Mouse (Mus musculus) E14TG2a.4 (cell line): ENCODE results near the gene Ryr1.

Source experiments
- H3K27me3 ChIP-seq: 2 replicates; pipeline ENCODE4 v1.6.1; 2014; ENCODE audit warnings: low read length, control low read depth; ENCODE audit not compliant: insufficient read depth
- H3K36me3 ChIP-seq: 2 replicates; pipeline ENCODE4 v1.6.1; 2014; ENCODE audit warnings: low read length, control low read depth; ENCODE audit not compliant: insufficient read depth
- H3K4me1 ChIP-seq: replicated peaks from 2 replicates; pipeline ENCODE4 v1.6.1; 2014; ENCODE audit warnings: low read depth, low read length, control low read depth
- H3K4me3 ChIP-seq: replicated peaks from 2 replicates; pipeline ENCODE4 v1.5.1; 2014; ENCODE audit warnings: mild to moderate bottlenecking, low read length
- H3K9me3 ChIP-seq: 2 replicates; pipeline ENCODE4 v1.6.1; 2014; ENCODE audit warnings: low read length, control low read depth
- CTCF ChIP-seq: conservative IDR thresholded peaks from 2 replicates; pipeline ENCODE4 v1.5.1; 2014; ENCODE audit warnings: low read length
- NANOG ChIP-seq: IDR thresholded peaks from 2 replicates; pipeline ENCODE4 v1.6.1; 2014; ENCODE audit warnings: borderline replicate concordance, low read length, mixed read lengths
- POU5F1 ChIP-seq: IDR thresholded peaks from 2 replicates; pipeline ENCODE4 v1.6.1; 2014; ENCODE audit warnings: low read length, borderline replicate concordance

Gene Ryr1

GRCm38 (mm10) chr7:29043016-29043673 lies 81.8 kb downstream of the Ryr1 start:
- Histone ChIP-seq H3K4me3 (no peak overlapping the region), H3K36me3 (no peaks in the 10 kb centered on the region), H3K27me3 (0 out of 2 replicates have a peak, but pooled peaks cover 2% of the 10 kb centered on the region), H3K4me1 (peaks cover 58% of the 10 kb centered on the region), H3K9me3 (peaks cover 1% of the 10 kb centered on the region)
- no peak for TF ChIP-seq NANOG
- no peak for TF ChIP-seq POU5F1
- TF ChIP-seq CTCF, result no peak

DNA sequence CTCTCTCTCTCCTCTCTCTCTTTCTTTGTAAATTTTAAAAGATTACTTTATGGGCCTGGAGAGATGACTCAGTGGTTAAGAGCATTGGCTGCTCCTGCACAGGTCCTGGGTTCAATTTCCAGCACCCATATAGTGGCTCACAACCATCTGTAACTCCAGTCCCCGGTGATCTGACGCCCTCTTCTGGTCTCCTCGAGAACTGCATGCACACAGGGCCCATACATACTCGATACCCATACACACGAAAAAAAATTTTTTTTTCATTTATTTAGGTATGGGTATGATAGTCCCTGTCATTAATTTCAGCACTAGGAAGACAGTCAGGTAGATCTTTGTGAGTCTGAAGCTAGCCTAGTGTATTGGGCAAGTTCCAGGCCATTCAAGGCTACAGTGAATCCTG lies 83.8 kb downstream of the Ryr1 start:
- Histone ChIP-seq H3K4me1 (peaks cover 48% of the 10 kb centered on the region), H3K4me3 (no peak overlapping the region), H3K36me3 (no peaks in the 10 kb centered on the region), H3K27me3 (0 out of 2 replicates have a peak, but pooled peaks cover 2% of the 10 kb centered on the region), H3K9me3 (no peaks in the 10 kb centered on the region)
- TF ChIP-seq NANOG (no peak), POU5F1 (no peak), CTCF (peak; percentile 69)

GRCm38 (mm10) chr7:29039985-29040661 lies 84.9 kb downstream of the Ryr1 start:
- Histone ChIP-seq H3K36me3 (0 out of 2 replicates have a peak, but pooled peaks cover 3% of the 10 kb centered on the region), H3K27me3 (no peaks in the 10 kb centered on the region), H3K4me3 (peak overlapping the region; percentile 79), H3K4me1 (peaks cover 37% of the 10 kb centered on the region), H3K9me3 (no peaks in the 10 kb centered on the region)
- TF ChIP-seq NANOG (no peak), POU5F1 (no peak), CTCF (no peak)

DNA sequence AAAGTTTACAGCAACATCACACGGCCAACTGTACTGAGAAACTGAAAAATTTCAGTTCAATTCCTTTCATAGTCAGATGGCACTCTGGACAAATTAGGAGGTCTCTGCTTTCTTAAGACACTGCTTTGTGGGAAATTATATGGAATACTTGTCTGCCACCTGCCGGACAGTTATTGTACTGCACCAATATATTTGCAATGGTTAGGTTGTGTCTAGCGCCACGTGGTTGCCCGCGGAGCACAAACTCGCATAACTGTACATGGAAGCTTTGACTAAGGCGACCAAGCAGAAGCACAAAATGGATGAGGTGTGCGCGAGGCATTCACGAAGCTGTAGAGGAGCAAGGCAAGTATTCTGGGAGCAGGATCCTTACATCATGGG lies 85.4 kb downstream of the Ryr1 start:
- Histone ChIP-seq H3K27me3 (no peaks in the 10 kb centered on the region), H3K9me3 (no peaks in the 10 kb centered on the region), H3K4me1 (peaks cover 32% of the 10 kb centered on the region), H3K36me3 (0 out of 2 replicates have a peak, but pooled peaks cover 3% of the 10 kb centered on the region), H3K4me3 (peak overlapping the region; percentile 79)
- TF ChIP-seq POU5F1 (no peak), NANOG (no peak), CTCF (peak; percentile 47)

DNA sequence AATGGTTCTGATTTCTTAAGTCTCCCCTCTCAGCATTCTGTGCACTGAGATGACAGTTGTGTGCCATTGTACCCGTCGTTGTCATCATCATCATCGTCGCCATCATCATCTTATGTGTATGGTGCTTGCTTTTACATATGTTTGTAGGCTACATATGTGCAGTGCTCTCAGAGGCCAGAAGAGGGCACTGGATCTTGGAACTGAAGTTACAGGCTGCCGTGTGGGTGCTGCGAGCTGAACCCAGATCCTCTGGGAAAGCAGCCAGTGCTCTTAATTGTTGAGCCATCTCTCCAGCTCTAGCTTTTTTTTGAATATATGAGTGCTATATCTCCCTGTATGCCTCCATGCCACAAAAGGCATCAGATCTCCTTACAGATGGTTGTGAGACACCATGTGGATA lies 87.7 kb downstream of the Ryr1 start:
- H3K27me3 ChIP-seq, result no peaks in the 10 kb centered on the region
- H3K4me3 ChIP-seq, result no peak overlapping the region
- no peak for TF ChIP-seq NANOG
- no peak for TF ChIP-seq POU5F1
- TF ChIP-seq CTCF, result peak; percentile 58
- H3K36me3 ChIP-seq, result 0 out of 2 replicates have a peak, but pooled peaks cover 3% of the 10 kb centered on the region
- peaks cover 16% of the 10 kb centered on the region for H3K4me1 ChIP-seq
- H3K9me3 ChIP-seq, result no peaks in the 10 kb centered on the region

DNA sequence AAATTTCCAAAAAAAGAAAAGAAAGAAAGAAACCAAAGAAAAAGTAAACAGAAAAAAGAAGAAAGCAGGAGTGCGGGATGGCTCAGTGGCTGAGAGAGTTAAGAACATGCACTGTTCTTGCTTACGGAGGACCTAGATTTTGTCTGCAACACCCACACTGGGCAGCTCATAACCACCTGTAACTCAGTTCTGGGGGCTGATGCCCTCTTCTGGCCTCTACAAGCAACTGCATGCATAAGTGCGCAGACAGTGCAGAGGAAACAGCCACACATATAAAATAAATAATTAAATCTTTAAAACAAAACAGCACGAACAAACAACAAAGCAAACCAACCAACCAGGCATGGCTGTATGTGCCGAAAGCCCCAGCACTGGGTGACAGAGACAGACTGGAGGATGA lies 92.3 kb downstream of the Ryr1 start:
- no peaks in the 10 kb centered on the region for H3K27me3 ChIP-seq
- peaks cover 24% of the 10 kb centered on the region for H3K4me1 ChIP-seq
- H3K4me3 ChIP-seq, result no peak overlapping the region
- H3K9me3 ChIP-seq, result no peaks in the 10 kb centered on the region
- H3K36me3 ChIP-seq, result peaks cover 10% of the 10 kb centered on the region
- TF ChIP-seq POU5F1, result no peak
- peak; percentile 56 for TF ChIP-seq CTCF

GRCm38 (mm10) chr7:29031641-29032040 lies 93.3 kb downstream of the Ryr1 start:
- peaks cover 30% of the 10 kb centered on the region for H3K4me1 ChIP-seq
- H3K9me3 ChIP-seq, result no peaks in the 10 kb centered on the region
- TF ChIP-seq POU5F1 (no peak), CTCF (no peak), NANOG (no peak)
- H3K27me3 ChIP-seq, result no peaks in the 10 kb centered on the region
- peaks cover 10% of the 10 kb centered on the region for H3K36me3 ChIP-seq
- H3K4me3 ChIP-seq, result no peak overlapping the region

- H3K9me3 ChIP-seq, result no peaks in the 10 kb centered on the region
- H3K36me3 ChIP-seq, result peaks cover 6% of the 10 kb centered on the region
- peaks cover 43% of the 10 kb centered on the region for H3K4me1 ChIP-seq
- TF ChIP-seq CTCF (no peak), POU5F1 (no peak)
- peak overlapping the region; percentile 3; the same call in 1 of the 2 replicates for H3K4me3 ChIP-seq
- no peaks in the 10 kb centered on the region for H3K27me3 ChIP-seq
These were observed 95.0 kb downstream of the Ryr1 start for GRCm38 (mm10) chr7:29029690-29030656.
